Mouse (Mus musculus) heart, postnatal 25 days (tissue): Measurements from ENCODE around the gene Madd. TPM values are rescaled to one million over a fixed set of nuclear protein-coding genes. Genes with fewer than 3 reads are reported as not detected.
A peak's percentile ranks its signal among the peaks of the same experiment; 100 is the strongest.
"Not testable (repeated sequence)": the region's sequence is repeated elsewhere in the genome, so short reads cannot be mapped to it uniquely, and the experiment has no call there.

Experiments
- DNase-seq: peaks from one replicate; pipeline ENCODE4 v3.0.0; 2022; ENCODE audit warnings: low spot score
- intact Hi-C: fragments of 180-260 bp; cut with DNase I; formaldehyde crosslinking; loops from one replicate; pipeline ENCODE4 v1.15.1; 2025
- total RNA-seq, 2 experiments: library from RNA; stranded (reverse); gene quantifications; 2 replicates each; pipeline ENCODE4 v1.2.3; 2021

The Madd gene
- total RNA-seq, 2 experiments from 2014 or later: 5.4 to 6.2 TPM

GRCm38 (mm10) chr2:91132035-91132434 is 51.6 kb downstream of the Madd start:
- no peak for DNase-seq
- intact Hi-C loops: no loop called here

GRCm38 (mm10) chr2:91131251-91131650 is 52.4 kb downstream of the Madd start:
- DNase-seq: no peak
- intact Hi-C loops: no loop called here

GRCm38 (mm10) chr2:91130126-91130525 is 53.5 kb downstream of the Madd start:
- intact Hi-C loops: no loop called here
- no peak for DNase-seq

GRCm38 (mm10) chr2:91128761-91129160 is 54.9 kb downstream of the Madd start:
- intact Hi-C loops: no loop called here
- no peak for DNase-seq

- no peak for DNase-seq
- intact Hi-C loops: no loop called here
These were observed 58.5 kb downstream of the Madd start for GRCm38 (mm10) chr2:91125101-91125500.

- intact Hi-C loops: no loop called here
- DNase-seq: no peak
These were observed 60.1 kb downstream of the Madd start for GRCm38 (mm10) chr2:91123521-91123920.

- no peak for DNase-seq
These were observed 62.1 kb downstream of the Madd start for GRCm38 (mm10) chr2:91121497-91121896.

GRCm38 (mm10) chr2:91121011-91121410 is 62.6 kb downstream of the Madd start:
- intact Hi-C loops: no loop called here
- DNase-seq: no peak

More at GRCm38 (mm10) chr2:91121497-91121896, 62.1 kb downstream of the Madd start:
- intact Hi-C loops: no loop called here

- intact Hi-C loops: no loop called here
- DNase-seq: no peak
These were observed 63.4 kb downstream of the Madd start for GRCm38 (mm10) chr2:91120261-91120671.

- DNase-seq: no peak
- intact Hi-C loops: loop anchor here (5.0 kb wide), 2 partner anchors 148 to 363 kb away; no protein-coding TSS in a partner anchor
These were observed 64.1 kb downstream of the Madd start for GRCm38 (mm10) chr2:91119551-91119950.

- DNase-seq: no peak
- intact Hi-C loops: loop anchor here (5.0 kb wide), 2 partner anchors 148 to 363 kb away; no protein-coding TSS in a partner anchor
These were observed 64.6 kb downstream of the Madd start for GRCm38 (mm10) chr2:91119061-91119460.

GRCm38 (mm10) chr2:91118647-91119046 is 65.0 kb downstream of the Madd start:
- intact Hi-C loops: loop anchor here (5.0 kb wide), 2 partner anchors 149 to 364 kb away; no protein-coding TSS in a partner anchor
- peak; percentile 47 for DNase-seq

- intact Hi-C loops: loop anchor here (5.0 kb wide), 2 partner anchors 150 to 365 kb away; no protein-coding TSS in a partner anchor
- DNase-seq: no peak
These were observed 65.9 kb downstream of the Madd start, which contains the start of gene Mybpc3 for GRCm38 (mm10) chr2:91117585-91118275. TSS of gene Mybpc3 (plus strand) at chr2:91118144.

- DNase-seq: no peak
- intact Hi-C loops: loop anchor here (5.0 kb wide), 2 partner anchors 150 to 365 kb away; no protein-coding TSS in a partner anchor
These were observed 66.8 kb downstream of the Madd start for GRCm38 (mm10) chr2:91116842-91117241.

GRCm38 (mm10) chr2:91115578-91115970 is 68.1 kb downstream of the Madd start:
- DNase-seq: no peak
- intact Hi-C loops: loop anchor here (1.0 to 5.0 kb wide), 3 partner anchors 79 to 367 kb away; no protein-coding TSS in a partner anchor

GRCm38 (mm10) chr2:91114781-91115577 is 68.7 kb downstream of the Madd start:
- intact Hi-C loops: loop anchor here (1.0 to 5.0 kb wide), 3 partner anchors 79 to 367 kb away; no protein-coding TSS in a partner anchor
- DNase-seq: peak; percentile 85

- intact Hi-C loops: no loop called here
- no peak for DNase-seq
These were observed 69.8 kb downstream of the Madd start for GRCm38 (mm10) chr2:91113852-91114251.

GRCm38 (mm10) chr2:91113334-91113733 is 70.3 kb downstream of the Madd start:
- intact Hi-C loops: no loop called here

GRCm38 (mm10) chr2:91112491-91112890 is 71.1 kb downstream of the Madd start:
- intact Hi-C loops: no loop called here
- no peak for DNase-seq

More at GRCm38 (mm10) chr2:91113334-91113733, 70.3 kb downstream of the Madd start:
- DNase-seq: no peak

- intact Hi-C loops, DNase-seq: not testable (repeated sequence)
These were observed 71.8 kb downstream of the Madd start for GRCm38 (mm10) chr2:91111832-91112231.
